Mouse (Mus musculus): ENCODE results near the gene Tbc1d30. TPM values are rescaled to one million over a fixed set of nuclear protein-coding genes. Genes with fewer than 3 reads are reported as not detected.

The Tbc1d30 gene
- polyA plus RNA-seq, 1 experiment, result 1.3 TPM

DNA sequence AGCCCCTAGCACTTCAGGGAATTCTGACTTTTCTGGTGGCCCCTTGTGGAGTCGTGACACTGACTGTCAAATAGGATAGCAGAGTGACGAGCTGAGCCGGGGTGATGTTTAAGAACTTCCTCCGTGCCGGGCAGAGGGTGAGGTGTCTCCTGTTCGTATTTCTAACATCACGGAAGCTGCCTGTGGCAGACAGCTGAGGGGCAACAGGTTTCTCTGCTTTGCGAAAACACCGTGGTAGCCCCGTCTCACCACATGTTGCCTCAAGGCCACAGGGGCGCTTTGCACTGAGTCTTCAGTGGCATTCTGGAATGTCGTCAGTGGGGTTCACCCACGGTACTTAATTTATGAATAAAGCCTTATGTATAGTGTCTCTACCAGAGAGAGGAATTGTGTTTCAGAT, 16.2 kb upstream of the Tbc1d30 start:
- peaks cover 28% of the 10 kb centered on the region for H3K4me1 ChIP-seq (ENCODE audit: control insufficient read depth, insufficient read depth, low read length)
- H3K4me3 ChIP-seq (ENCODE audit: insufficient read depth, low read length), result peak overlapping the region; percentile 85; the same call in 1 of the 2 replicates
- TF ChIP-seq POLR2A (IDR thresholded peaks at IDR 0.05; ENCODE audit: borderline replicate concordance, low read depth, low read length) (no peak), CTCF (IDR thresholded peaks at IDR 0.05; ENCODE audit: low read depth, low read length) (no peak)
- no peak overlapping the region for H3K27ac ChIP-seq (ENCODE audit: insufficient read depth, low read depth, low read length)

GRCm38 (mm10) chr10:121365781-121366272, 14.7 kb upstream of the Tbc1d30 start:
- TF ChIP-seq POLR2A (IDR thresholded peaks at IDR 0.05; ENCODE audit: borderline replicate concordance, low read depth, low read length) (no peak), CTCF (IDR thresholded peaks at IDR 0.05; ENCODE audit: low read depth, low read length) (no peak)
- Histone ChIP-seq H3K4me3 (ENCODE audit: insufficient read depth, low read length) (peak overlapping the region; percentile 85), H3K4me1 (ENCODE audit: control insufficient read depth, insufficient read depth, low read length) (peaks cover 28% of the 10 kb centered on the region), H3K27ac (ENCODE audit: insufficient read depth, low read depth, low read length) (peak overlapping the region; percentile 96)

DNA sequence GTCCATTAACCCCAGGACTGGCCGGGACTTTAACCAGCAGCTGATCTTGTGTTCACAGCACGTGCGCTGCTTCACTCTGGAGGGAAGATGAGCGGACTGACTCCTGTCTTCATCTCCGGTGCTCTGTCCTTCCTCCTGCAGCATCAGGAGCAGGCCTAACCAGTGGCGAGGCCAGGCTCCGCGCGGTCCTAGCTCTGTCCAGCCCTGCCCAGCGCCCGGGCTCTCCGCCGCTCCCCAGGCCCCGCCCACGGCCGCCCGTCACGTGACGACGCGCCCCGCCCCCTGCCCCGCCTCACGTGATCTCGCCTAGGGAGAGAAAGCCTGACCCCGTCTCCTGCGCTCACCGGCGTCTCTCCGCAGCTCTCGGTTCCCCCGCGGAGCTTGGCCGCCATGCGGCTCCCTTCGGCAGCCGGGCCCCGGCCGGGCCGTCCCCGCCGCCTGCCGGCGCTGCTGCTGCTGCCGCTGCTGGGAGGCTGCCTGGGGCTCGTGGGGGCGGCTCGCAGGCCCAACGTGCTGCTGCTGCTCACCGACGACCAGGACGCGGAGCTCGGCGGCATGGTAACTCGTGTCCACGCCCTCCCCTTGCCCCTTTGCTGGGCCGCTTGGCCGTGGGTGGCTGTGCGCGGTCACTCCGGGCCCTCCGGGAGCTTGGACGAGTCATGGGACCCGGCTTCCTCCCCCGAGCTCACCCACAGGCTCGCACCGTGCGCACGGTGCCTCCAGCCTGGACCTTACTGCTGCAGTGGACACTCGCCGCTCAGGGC, 13.9 kb upstream of the Tbc1d30 start, which contains the start of gene Gns:
TSS of gene Gns (plus strand) at position 290 of the 764 bp plus-strand sequence.
- Histone ChIP-seq H3K4me3 (ENCODE audit: insufficient read depth, low read length) (peak within 1 kb of the TSS; percentile 85), H3K27ac (ENCODE audit: insufficient read depth, low read depth, low read length) (peak within 1 kb of the TSS; percentile 96), H3K4me1 (ENCODE audit: control insufficient read depth, insufficient read depth, low read length) (peaks cover 28% of the 10 kb centered on the region)
- TF ChIP-seq POLR2A (IDR thresholded peaks at IDR 0.05; ENCODE audit: borderline replicate concordance, low read depth, low read length) (no peak; the same call in 1 of the 2 replicates), CTCF (IDR thresholded peaks at IDR 0.05; ENCODE audit: low read depth, low read length) (no peak)

DNA sequence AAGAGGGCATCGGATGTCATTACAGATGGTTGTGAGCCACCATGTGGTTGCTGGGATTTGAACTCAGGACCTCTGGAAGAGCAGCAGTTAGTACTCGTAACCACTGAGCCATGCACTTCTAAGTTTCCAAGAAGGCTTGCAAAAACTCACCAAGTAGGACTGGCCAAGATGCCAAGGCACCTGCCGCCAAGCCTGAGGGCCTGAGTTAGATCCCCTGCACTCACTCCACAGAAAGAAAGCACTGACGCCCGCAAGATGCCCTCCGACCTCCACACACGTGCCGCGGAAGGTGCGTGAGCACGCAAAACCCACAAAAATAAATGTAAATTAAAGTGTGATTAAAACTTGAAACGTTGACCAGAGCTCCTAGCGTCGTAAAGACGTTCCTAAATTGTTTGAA, 13.2 kb upstream of the Tbc1d30 start:
- Histone ChIP-seq H3K27ac (ENCODE audit: insufficient read depth, low read depth, low read length) (no peak overlapping the region), H3K4me1 (ENCODE audit: control insufficient read depth, insufficient read depth, low read length) (peaks cover 28% of the 10 kb centered on the region), H3K4me3 (ENCODE audit: insufficient read depth, low read length) (peak overlapping the region; percentile 46)
- TF ChIP-seq CTCF (IDR thresholded peaks at IDR 0.05; ENCODE audit: low read depth, low read length), result no peak
- no peak for TF ChIP-seq POLR2A (IDR thresholded peaks at IDR 0.05; ENCODE audit: borderline replicate concordance, low read depth, low read length)

DNA sequence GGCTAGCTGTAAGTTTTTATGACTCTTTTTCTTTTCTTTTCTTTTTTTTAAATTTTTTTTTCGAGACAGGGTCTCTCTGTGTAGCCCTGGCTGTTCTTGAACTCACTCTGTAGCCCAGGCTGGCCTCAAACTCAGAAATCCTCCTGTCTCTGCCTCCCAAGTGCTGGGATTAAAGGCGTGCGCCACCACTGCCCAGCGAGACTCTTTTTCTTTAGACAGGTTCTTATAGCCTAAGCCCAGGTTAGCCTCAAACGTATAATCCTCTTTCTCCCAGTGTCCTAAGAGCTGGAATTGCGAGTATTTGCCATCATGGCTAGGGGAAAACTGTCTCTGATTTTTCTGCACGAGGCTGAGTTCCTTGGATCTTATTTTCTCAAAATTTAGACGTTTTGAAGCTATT, 12.1 kb upstream of the Tbc1d30 start:
- Histone ChIP-seq H3K4me1 (ENCODE audit: control insufficient read depth, insufficient read depth, low read length) (peaks cover 19% of the 10 kb centered on the region), H3K27ac (ENCODE audit: insufficient read depth, low read depth, low read length) (no peak overlapping the region), H3K4me3 (ENCODE audit: insufficient read depth, low read length) (no peak overlapping the region)
- TF ChIP-seq CTCF (IDR thresholded peaks at IDR 0.05; ENCODE audit: low read depth, low read length), result no peak
- no peak for TF ChIP-seq POLR2A (IDR thresholded peaks at IDR 0.05; ENCODE audit: borderline replicate concordance, low read depth, low read length)

- peaks cover 4% of the 10 kb centered on the region for H3K4me1 ChIP-seq (ENCODE audit: control insufficient read depth, insufficient read depth, low read length)
- no peak for TF ChIP-seq POLR2A (IDR thresholded peaks at IDR 0.05; ENCODE audit: borderline replicate concordance, low read depth, low read length)
- TF ChIP-seq CTCF (IDR thresholded peaks at IDR 0.05; ENCODE audit: low read depth, low read length), result no peak
Observed at GRCm38 (mm10) chr10:121360358-121360757, 9.3 kb upstream of the Tbc1d30 start.

DNA sequence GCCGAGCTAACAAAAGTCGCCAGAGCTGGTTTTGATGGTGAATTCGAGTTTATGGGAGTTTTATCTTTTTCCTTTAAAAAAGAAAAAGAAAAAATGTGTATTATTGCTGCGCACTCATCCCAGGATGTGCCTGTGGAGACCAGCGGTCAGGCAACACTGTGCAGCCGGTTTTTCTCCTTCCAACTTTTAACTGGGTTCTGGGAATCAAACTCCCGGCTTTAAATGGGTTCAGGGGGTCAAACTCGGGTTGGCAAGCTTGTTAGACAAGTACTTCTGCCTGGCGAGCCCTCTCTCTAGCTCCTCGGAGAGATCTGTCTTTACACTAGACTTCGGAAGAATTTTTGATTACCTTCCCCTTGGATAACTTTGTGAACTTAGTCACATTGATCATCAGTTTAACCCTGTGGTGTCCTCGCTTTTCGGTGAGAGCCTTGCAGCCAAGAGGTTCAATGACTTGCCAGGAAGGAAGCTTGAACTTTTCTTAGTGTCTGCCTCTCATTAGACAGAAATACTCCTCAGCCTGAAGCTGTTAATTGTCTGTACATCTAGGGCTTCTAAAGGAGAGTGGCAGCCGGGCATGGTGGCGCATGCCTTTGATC, 713 bp upstream of the Tbc1d30 start:
- Histone ChIP-seq H3K4me1 (ENCODE audit: control insufficient read depth, insufficient read depth, low read length) (no peaks in the 10 kb centered on the region), H3K27ac (ENCODE audit: insufficient read depth, low read depth, low read length) (no peak overlapping the region), H3K4me3 (ENCODE audit: insufficient read depth, low read length) (peak overlapping the region; percentile 82)
- TF ChIP-seq POLR2A (IDR thresholded peaks at IDR 0.05; ENCODE audit: borderline replicate concordance, low read depth, low read length), result no peak
- TF ChIP-seq CTCF (IDR thresholded peaks at IDR 0.05; ENCODE audit: low read depth, low read length), result no peak

More at GRCm38 (mm10) chr10:121360358-121360757, 9.3 kb upstream of the Tbc1d30 start:
- no peak overlapping the region for H3K27ac ChIP-seq (ENCODE audit: insufficient read depth, low read depth, low read length)
- H3K4me3 ChIP-seq (ENCODE audit: insufficient read depth, low read length), result no peak overlapping the region

DNA sequence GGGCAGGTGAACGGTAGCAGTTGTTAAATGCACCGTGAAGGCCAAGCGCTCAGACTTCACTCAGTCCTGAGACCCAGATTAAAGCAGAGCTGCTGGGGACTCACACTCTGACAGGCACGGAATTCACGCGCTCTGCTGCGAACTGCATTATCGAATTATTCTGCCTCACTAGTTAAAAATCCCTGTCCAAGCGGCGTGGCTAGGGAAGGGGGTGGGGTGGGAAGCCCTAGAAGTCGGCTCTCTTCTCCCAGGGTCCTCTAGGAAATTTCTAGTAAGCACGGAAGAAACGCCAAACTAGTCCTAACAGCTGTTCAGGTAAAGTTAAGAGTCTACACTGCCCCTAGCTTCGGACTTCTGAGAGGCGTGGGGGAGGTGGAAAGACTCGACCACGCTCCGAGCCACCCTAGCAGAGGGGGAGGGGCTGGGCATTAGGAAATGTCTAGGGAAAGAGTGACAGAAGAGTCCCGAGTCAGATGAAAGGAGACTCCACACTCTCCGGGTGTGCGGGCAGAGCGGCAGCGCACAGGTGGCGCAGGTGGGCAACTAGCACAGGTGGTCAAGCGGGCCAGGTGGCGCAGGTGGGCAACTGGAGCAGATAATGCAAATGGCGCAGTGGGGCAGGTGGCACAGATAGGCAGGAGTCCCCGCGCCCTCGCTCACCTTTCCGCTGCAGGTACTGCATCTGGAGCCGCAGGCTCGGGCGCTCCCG, 567 bp downstream of the Tbc1d30 start:
- no peaks in the 10 kb centered on the region for H3K4me1 ChIP-seq (ENCODE audit: control insufficient read depth, insufficient read depth, low read length)
- no peak for TF ChIP-seq POLR2A (IDR thresholded peaks at IDR 0.05; ENCODE audit: borderline replicate concordance, low read depth, low read length)
- TF ChIP-seq CTCF (IDR thresholded peaks at IDR 0.05; ENCODE audit: low read depth, low read length), result no peak
- H3K4me3 ChIP-seq (ENCODE audit: insufficient read depth, low read length), result peak overlapping the region; percentile 82
- no peak overlapping the region for H3K27ac ChIP-seq (ENCODE audit: insufficient read depth, low read depth, low read length)

DNA sequence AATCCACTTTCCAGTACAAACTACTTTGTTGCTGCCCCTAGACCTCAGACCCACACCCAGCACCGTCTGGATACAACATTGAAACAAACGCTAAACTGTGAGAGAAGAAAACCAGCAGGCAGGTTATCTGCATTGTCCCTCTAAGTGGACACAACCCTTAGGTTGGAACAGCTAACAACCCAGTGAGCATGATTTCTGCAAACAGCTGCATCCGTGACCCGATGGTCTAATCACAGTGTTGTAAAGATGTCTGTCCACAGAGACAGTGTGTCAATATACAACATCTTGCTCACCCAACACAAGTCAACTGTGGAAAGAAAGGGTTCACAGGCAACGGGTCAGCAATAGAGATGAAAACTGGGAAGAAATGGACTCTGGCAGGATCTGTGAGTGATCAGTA, 1.8 kb downstream of the Tbc1d30 start:
- Histone ChIP-seq H3K4me1 (ENCODE audit: control insufficient read depth, insufficient read depth, low read length) (no peaks in the 10 kb centered on the region), H3K27ac (ENCODE audit: insufficient read depth, low read depth, low read length) (no peak overlapping the region), H3K4me3 (ENCODE audit: insufficient read depth, low read length) (no peak overlapping the region)
- no peak for TF ChIP-seq POLR2A (IDR thresholded peaks at IDR 0.05; ENCODE audit: borderline replicate concordance, low read depth, low read length)
- no peak for TF ChIP-seq CTCF (IDR thresholded peaks at IDR 0.05; ENCODE audit: low read depth, low read length)
